Mouse (Mus musculus): ENCODE measurements around the gene F13b. TPM values are rescaled to one million over a fixed set of nuclear protein-coding genes. Genes with fewer than 3 reads are reported as not detected.

Gene F13b
- polyA plus RNA-seq, 1 experiment from 2014 or later, result not detected

Other genes with a start within 250 kb of the F13b start
- gene Crb1, start 124.6 kb upstream of the F13b start, polyA plus RNA-seq (2014; fragmentation: Nextera tagmentation; extraction: Ambion mirVana), result 0.20 and 0.28 TPM in 2 replicates
- 13.4 and 14.8 TPM in 2 replicates for gene Zbtb41, start 79.4 kb upstream of the F13b start, polyA plus RNA-seq (2014; fragmentation: Nextera tagmentation; extraction: Ambion mirVana)
- 26.8 and 28.9 TPM in 2 replicates for gene Aspm, start 46.9 kb upstream of the F13b start, polyA plus RNA-seq (2014; fragmentation: Nextera tagmentation; extraction: Ambion mirVana)
- not detected in 2 replicates for gene Cfhr1, start 58.6 kb downstream of the F13b start, polyA plus RNA-seq (2014; fragmentation: Nextera tagmentation; extraction: Ambion mirVana)